Mouse (Mus musculus): ENCODE data around the gene Spindoc. TPM values are rescaled to one million over a fixed set of nuclear protein-coding genes. Genes with fewer than 3 reads are reported as not detected.

Spindoc gene
- polyA plus RNA-seq, 1 experiment from 2014 or later = 23.7 TPM

- Histone ChIP-seq H3K36me3 (ENCODE audit: control insufficient read depth, insufficient read depth, low read length) (peaks cover 66% of the 10 kb centered on the region), H3K4me3 (ENCODE audit: low read depth, low read length) (peak overlapping the region; percentile 13; the same call in 1 of the 2 replicates), H3K4me2 (ENCODE audit: low read length) (peak overlapping the region; percentile 36), H3K4me1 (replicated peaks; ENCODE audit: control insufficient read depth, insufficient read depth, low read length) (peaks cover 60% of the 10 kb centered on the region), H3K9me3 (ENCODE audit: control insufficient read depth, low read length) (no peaks in the 10 kb centered on the region), H3K27ac (ENCODE audit: low read depth) (peak overlapping the region; percentile 33), H3K9ac (ENCODE audit: low read length) (peak overlapping the region; percentile 25; the same call in 1 of the 2 replicates), H3K27me3 (replicated peaks; ENCODE audit: control insufficient read depth, insufficient read depth, low read length) (no peaks in the 10 kb centered on the region)
- DNase-seq (ENCODE audit: low spot score) = peak; percentile 85
- ATAC-seq (replicated peaks; ENCODE audit: low FRiP score, low TSS enrichment, low read depth) = 0 out of 2 replicates have a peak, but pooled peaks have one; percentile 22
- WGBS = 21% methylated on average over 45 of the region's 48 CpGs
Observed at GRCm38 (mm10) chr19:7421602-7422591, 39.1 kb upstream of the Spindoc start.

GRCm38 (mm10) chr19:7420841-7421601 is 38.2 kb upstream of the Spindoc start:
- Histone ChIP-seq H3K4me1 (replicated peaks; ENCODE audit: control insufficient read depth, insufficient read depth, low read length) (peaks cover 65% of the 10 kb centered on the region), H3K27me3 (replicated peaks; ENCODE audit: control insufficient read depth, insufficient read depth, low read length) (no peaks in the 10 kb centered on the region)
- no peak for ATAC-seq (replicated peaks; ENCODE audit: low FRiP score, low TSS enrichment, low read depth)

GRCm38 (mm10) chr19:7420108-7420507 is 37.3 kb upstream of the Spindoc start:
- no peak for DNase-seq (ENCODE audit: low spot score)
- peaks cover 51% of the 10 kb centered on the region for H3K36me3 ChIP-seq (ENCODE audit: control insufficient read depth, insufficient read depth, low read length)
- H3K9me3 ChIP-seq (ENCODE audit: control insufficient read depth, low read length) = no peaks in the 10 kb centered on the region
- H3K27ac ChIP-seq (ENCODE audit: low read depth) = no peak overlapping the region
- H3K9ac ChIP-seq (ENCODE audit: low read length) = 0 out of 2 replicates have a peak overlapping the region, but pooled peaks have one; percentile 13
- H3K27me3 ChIP-seq (replicated peaks; ENCODE audit: control insufficient read depth, insufficient read depth, low read length) = no peaks in the 10 kb centered on the region
- ATAC-seq (replicated peaks; ENCODE audit: low FRiP score, low TSS enrichment, low read depth) = no peak
- H3K4me3 ChIP-seq (ENCODE audit: low read depth, low read length) = no peak overlapping the region
- peaks cover 72% of the 10 kb centered on the region for H3K4me1 ChIP-seq (replicated peaks; ENCODE audit: control insufficient read depth, insufficient read depth, low read length)
- WGBS = 52% methylated on average over 12 of the region's 12 CpGs
- H3K4me2 ChIP-seq (ENCODE audit: low read length) = peak overlapping the region; percentile 72

More at GRCm38 (mm10) chr19:7420841-7421601, 38.2 kb upstream of the Spindoc start:
- no peak overlapping the region for H3K27ac ChIP-seq (ENCODE audit: low read depth)
- no peak overlapping the region for H3K4me2 ChIP-seq (ENCODE audit: low read length)
- no peaks in the 10 kb centered on the region for H3K9me3 ChIP-seq (ENCODE audit: control insufficient read depth, low read length)
- H3K36me3 ChIP-seq (ENCODE audit: control insufficient read depth, insufficient read depth, low read length) = peaks cover 59% of the 10 kb centered on the region
- no peak overlapping the region for H3K9ac ChIP-seq (ENCODE audit: low read length)
- no peak for DNase-seq (ENCODE audit: low spot score)
- H3K4me3 ChIP-seq (ENCODE audit: low read depth, low read length) = no peak overlapping the region
- 63% methylated on average over 27 of the region's 27 CpGs for WGBS

DNA sequence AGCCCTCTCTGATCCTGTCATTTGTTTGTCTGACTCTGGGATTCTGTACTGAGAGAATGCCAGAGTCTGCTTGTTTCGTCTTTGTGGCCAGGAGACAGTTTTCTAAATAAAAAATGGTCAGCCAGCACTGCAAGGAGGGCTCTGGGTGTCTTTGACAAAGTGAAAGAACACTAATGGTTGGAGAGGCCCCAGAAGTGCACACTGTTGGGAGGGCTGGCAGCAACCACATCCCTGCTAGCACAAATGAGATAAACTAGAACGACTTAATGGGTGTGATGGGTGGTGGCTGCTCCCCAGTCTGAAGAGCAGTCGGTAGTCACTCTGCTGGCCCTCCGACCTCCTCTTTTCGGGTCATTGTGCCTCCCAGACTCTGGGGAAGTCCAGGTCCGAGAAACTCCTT is 36.3 kb upstream of the Spindoc start:
- WGBS = 35% methylated on average over 6 of the region's 6 CpGs

GRCm38 (mm10) chr19:7417911-7418849 is 35.4 kb upstream of the Spindoc start:
- no peaks in the 10 kb centered on the region for H3K27me3 ChIP-seq (replicated peaks; ENCODE audit: control insufficient read depth, insufficient read depth, low read length)

More for the DNA sequence above, 36.3 kb upstream of the Spindoc start:
- Histone ChIP-seq H3K9ac (ENCODE audit: low read length) (peak overlapping the region; percentile 96), H3K27ac (ENCODE audit: low read depth) (no peak overlapping the region), H3K27me3 (replicated peaks; ENCODE audit: control insufficient read depth, insufficient read depth, low read length) (no peaks in the 10 kb centered on the region), H3K4me1 (replicated peaks; ENCODE audit: control insufficient read depth, insufficient read depth, low read length) (peaks cover 68% of the 10 kb centered on the region), H3K4me2 (ENCODE audit: low read length) (peak overlapping the region; percentile 72), H3K4me3 (ENCODE audit: low read depth, low read length) (peak overlapping the region; percentile 63), H3K9me3 (ENCODE audit: control insufficient read depth, low read length) (no peaks in the 10 kb centered on the region), H3K36me3 (ENCODE audit: control insufficient read depth, insufficient read depth, low read length) (peaks cover 41% of the 10 kb centered on the region)
- ATAC-seq (replicated peaks; ENCODE audit: low FRiP score, low TSS enrichment, low read depth) (no peak), DNase-seq (ENCODE audit: low spot score) (no peak)

GRCm38 (mm10) chr19:7416834-7417735 is 34.3 kb upstream of the Spindoc start, which contains the start of gene 2700081O15Rik:
TSS of gene 2700081O15Rik (plus strand) at chr19:7417625.
- WGBS = under 1% methylated on average over 100 of the region's 107 CpGs
- no peaks in the 10 kb centered on the region for H3K27me3 ChIP-seq (replicated peaks; ENCODE audit: control insufficient read depth, insufficient read depth, low read length)
- peak; percentile 93 for DNase-seq (ENCODE audit: low spot score)
- peak within 1 kb of the TSS; percentile 63 for H3K4me3 ChIP-seq (ENCODE audit: low read depth, low read length)
- peaks cover 48% of the 10 kb centered on the region for H3K4me1 ChIP-seq (replicated peaks; ENCODE audit: control insufficient read depth, insufficient read depth, low read length)
- H3K36me3 ChIP-seq (ENCODE audit: control insufficient read depth, insufficient read depth, low read length) = peaks cover 23% of the 10 kb centered on the region
- H3K27ac ChIP-seq (ENCODE audit: low read depth) = peak within 1 kb of the TSS; percentile 89
- no peaks in the 10 kb centered on the region for H3K9me3 ChIP-seq (ENCODE audit: control insufficient read depth, low read length)
- peak; percentile 77 for ATAC-seq (replicated peaks; ENCODE audit: low FRiP score, low TSS enrichment, low read depth)
- peak within 1 kb of the TSS; percentile 96 for H3K9ac ChIP-seq (ENCODE audit: low read length)
- H3K4me2 ChIP-seq (ENCODE audit: low read length) = peak within 1 kb of the TSS; percentile 72

More at GRCm38 (mm10) chr19:7417911-7418849, 35.4 kb upstream of the Spindoc start:
- Histone ChIP-seq H3K4me1 (replicated peaks; ENCODE audit: control insufficient read depth, insufficient read depth, low read length) (peaks cover 59% of the 10 kb centered on the region), H3K4me2 (ENCODE audit: low read length) (peak overlapping the region; percentile 72), H3K4me3 (ENCODE audit: low read depth, low read length) (peak overlapping the region; percentile 63), H3K27ac (ENCODE audit: low read depth) (peak overlapping the region; percentile 89), H3K9ac (ENCODE audit: low read length) (peak overlapping the region; percentile 96), H3K9me3 (ENCODE audit: control insufficient read depth, low read length) (no peaks in the 10 kb centered on the region), H3K36me3 (ENCODE audit: control insufficient read depth, insufficient read depth, low read length) (peaks cover 34% of the 10 kb centered on the region)
- DNase-seq (ENCODE audit: low spot score) (peak; percentile 92), ATAC-seq (replicated peaks; ENCODE audit: low FRiP score, low TSS enrichment, low read depth) (peak; percentile 78)
- WGBS = under 1% methylated on average over 46 of the region's 59 CpGs

Measured in intestine, embryonic 14.5 days (tissue).